12 mouse cellular contexts compared by ENCODE assay signal in genomic region chr4:44702011-44702527, GRCm38 (mm10). TPM values are rescaled to one million over a fixed set of nuclear protein-coding genes. Genes with fewer than 3 reads are reported as not detected.
DNase-seq lines count a peak whose midpoint lies in the region; ATAC-seq and TF ChIP-seq lines count a peak whose summit lies in the region.
"Had no signal": no experiment of that assay in that cellular context is flagged by ENCODE, and none has a peak within 500 bp of the region (broad histone marks: within the 10 kb centered on the region; RNA-seq: fewer than 3 reads in every experiment).

No protein-coding gene starts in this region.

- 0 out of 2 replicates have a peak overlapping the region, but pooled peaks have one; percentile 38 for H3K4me3 ChIP-seq in forebrain, embryonic 11.5 days (ENCODE audit: low read depth, low read length)
- H3K4me3 ChIP-seq in forebrain, embryonic 16.5 days (replicated peaks; ENCODE audit: low read length) = no peak overlapping the region
- H3K4me3 ChIP-seq in ES-E14 (ENCODE audit: insufficient read depth in 1 of 2, low read depth in 1 of 2, low read length in 2 of 2, poor library complexity in 1 of 2, severe bottlenecking in 1 of 2) = no peak overlapping the region
- no peak overlapping the region for H3K4me3 ChIP-seq in embryonic facial prominence, embryonic 14.5 days (ENCODE audit: low read depth, low read length)
- peak overlapping the region; percentile 53 for H3K4me3 ChIP-seq in midbrain, embryonic 12.5 days
- H3K4me3 ChIP-seq: erythroblast, embryonic 14.5 days had no signal

- no peaks in the 10 kb centered on the region for H3K36me3 ChIP-seq in forebrain, embryonic 11.5 days (ENCODE audit: control insufficient read depth, insufficient read depth, low read length)
- no peaks in the 10 kb centered on the region for H3K36me3 ChIP-seq in forebrain, embryonic 16.5 days (ENCODE audit: control insufficient read depth, insufficient read depth)
- H3K36me3 ChIP-seq in ES-E14 (ENCODE audit: control insufficient read depth, insufficient read depth, low read length, poor library complexity, severe bottlenecking) = no peaks in the 10 kb centered on the region
- no peaks in the 10 kb centered on the region for H3K36me3 ChIP-seq in embryonic facial prominence, embryonic 14.5 days (ENCODE audit: control insufficient read depth, insufficient read depth, low read length)
- no peaks in the 10 kb centered on the region for H3K36me3 ChIP-seq in midbrain, embryonic 12.5 days

- no peak overlapping the region for H3K9ac ChIP-seq in forebrain, embryonic 11.5 days (ENCODE audit: low read length)
- H3K9ac ChIP-seq in forebrain, embryonic 16.5 days (replicated peaks; ENCODE audit: low read depth, low read length) = no peak overlapping the region
- no peak overlapping the region for H3K9ac ChIP-seq in ES-E14 (ENCODE audit: insufficient read depth, low read depth, low read length, poor library complexity, severe bottlenecking)
- H3K9ac ChIP-seq in embryonic facial prominence, embryonic 14.5 days (ENCODE audit: low read depth, low read length) = no peak overlapping the region
- H3K9ac ChIP-seq in midbrain, embryonic 12.5 days (replicated peaks) = peak overlapping the region; percentile 53
- H3K9ac ChIP-seq: lung, embryonic 14.5 days had no signal

- WGBS in forebrain, embryonic 11.5 days = under 1% methylated on average over 25 of the region's 25 CpGs
- under 1% methylated on average over 25 of the region's 25 CpGs for WGBS in forebrain, embryonic 16.5 days
- 1% methylated on average over 25 of the region's 25 CpGs for WGBS in embryonic facial prominence, embryonic 14.5 days
- 1% methylated on average over 25 of the region's 25 CpGs for WGBS in midbrain, embryonic 12.5 days

- peaks cover 10% of the 10 kb centered on the region for H3K4me1 ChIP-seq in forebrain, embryonic 11.5 days (replicated peaks; ENCODE audit: control insufficient read depth, insufficient read depth, low read length)
- peaks cover 17% of the 10 kb centered on the region for H3K4me1 ChIP-seq in forebrain, embryonic 16.5 days (replicated peaks; ENCODE audit: control insufficient read depth, insufficient read depth, low read length)
- no peaks in the 10 kb centered on the region; a peak in 1 of 4 replicates for H3K4me1 ChIP-seq in ES-E14 (ENCODE audit: control insufficient read depth in 2 of 2, insufficient read depth in 2 of 2, low read length in 2 of 2, poor library complexity in 1 of 2)
- H3K4me1 ChIP-seq in embryonic facial prominence, embryonic 14.5 days (ENCODE audit: control insufficient read depth, insufficient read depth, low read length) = peaks cover 8% of the 10 kb centered on the region; the same call in 1 of the 2 replicates
- H3K4me1 ChIP-seq in midbrain, embryonic 12.5 days = peaks cover 31% of the 10 kb centered on the region

- no peak for DNase-seq in forebrain, embryonic 11.5 days (ENCODE audit: low spot score)
- DNase-seq in ES-E14 (ENCODE audit: low read depth, low spot score) = peak; percentile 7
- DNase-seq in embryonic facial prominence, embryonic 14.5 days (ENCODE audit: low spot score) = peak; percentile 12
- DNase-seq in adipocyte (ENCODE audit: low spot score) = no peak
- no peak for DNase-seq in urinary bladder, postnatal 25 days (ENCODE audit: low spot score)
- DNase-seq: adrenal gland, postnatal 36 days; lung, embryonic 14.5 days had no signal

- ATAC-seq in forebrain, embryonic 11.5 days (replicated peaks; ENCODE audit: low FRiP score) = no peak
- no peak for ATAC-seq in forebrain, embryonic 16.5 days
- no peak for ATAC-seq in embryonic facial prominence, embryonic 14.5 days (ENCODE audit: low read depth)
- ATAC-seq in midbrain, embryonic 12.5 days (ENCODE audit: low FRiP score, low read depth) = no peak
- ATAC-seq in monocyte, adult 5-6 weeks (replicated peaks; ENCODE audit: insufficient number of reproducible peaks, low FRiP score, low TSS enrichment, poor library complexity, severe bottlenecking) = no peak

- H3K4me2 ChIP-seq in forebrain, embryonic 11.5 days (ENCODE audit: low read depth, low read length, severe bottlenecking) = peak overlapping the region; percentile 12
- no peak overlapping the region for H3K4me2 ChIP-seq in forebrain, embryonic 16.5 days (ENCODE audit: low read length)
- H3K4me2 ChIP-seq in embryonic facial prominence, embryonic 14.5 days (ENCODE audit: low read depth, low read length) = no peak overlapping the region
- peak overlapping the region; percentile 73 for H3K4me2 ChIP-seq in midbrain, embryonic 12.5 days (replicated peaks)
- H3K4me2 ChIP-seq: lung, embryonic 14.5 days had no signal

- in situ Hi-C loops in ES-E14 (cut with MboI; ENCODE audit: low sequenced_read_pairs in 2 of 2, unreplicated experiment in 2 of 2) = no loop called here

- no peak overlapping the region for H3K27ac ChIP-seq in forebrain, embryonic 11.5 days (ENCODE audit: low read depth, low read length)
- no peak overlapping the region for H3K27ac ChIP-seq in forebrain, embryonic 16.5 days (ENCODE audit: low read length)
- H3K27ac ChIP-seq in ES-E14 (ENCODE audit: insufficient read depth, low read depth, low read length, poor library complexity, severe bottlenecking) = no peak overlapping the region
- no peak overlapping the region for H3K27ac ChIP-seq in embryonic facial prominence, embryonic 14.5 days (replicated peaks; ENCODE audit: low read depth, low read length)
- 0 out of 2 replicates have a peak overlapping the region, but pooled peaks have one; percentile 8 for H3K27ac ChIP-seq in midbrain, embryonic 12.5 days (replicated peaks)

- no peaks in the 10 kb centered on the region for H3K9me3 ChIP-seq in forebrain, embryonic 11.5 days (ENCODE audit: control insufficient read depth, low read length)
- H3K9me3 ChIP-seq in forebrain, embryonic 16.5 days (ENCODE audit: control insufficient read depth, low read length) = no peaks in the 10 kb centered on the region
- no peaks in the 10 kb centered on the region for H3K9me3 ChIP-seq in ES-E14 (ENCODE audit: control insufficient read depth, insufficient read depth, low read depth, low read length)
- H3K9me3 ChIP-seq in embryonic facial prominence, embryonic 14.5 days (ENCODE audit: control insufficient read depth, low read length) = no peaks in the 10 kb centered on the region
- no peaks in the 10 kb centered on the region for H3K9me3 ChIP-seq in midbrain, embryonic 12.5 days

- H3K27me3 ChIP-seq in forebrain, embryonic 11.5 days (ENCODE audit: control insufficient read depth, insufficient read depth, low read length) = peaks cover 81% of the 10 kb centered on the region
- peaks cover 68% of the 10 kb centered on the region for H3K27me3 ChIP-seq in forebrain, embryonic 16.5 days (replicated peaks; ENCODE audit: control insufficient read depth, insufficient read depth, low read length)
- H3K27me3 ChIP-seq in embryonic facial prominence, embryonic 14.5 days (replicated peaks; ENCODE audit: control insufficient read depth, insufficient read depth, low read length) = peaks cover 99% of the 10 kb centered on the region
- H3K27me3 ChIP-seq in midbrain, embryonic 12.5 days = peaks cover 96% of the 10 kb centered on the region

TF ChIP-seq in ES-E14, 5 proteins besides CTCF, POLR2A, EP300 and RAD21:
- no peak for TF ChIP-seq ZC3H11A (IDR thresholded peaks at IDR 0.05; ENCODE audit: borderline replicate concordance, low read depth, low read length)
- TF ChIP-seq MAFK (IDR thresholded peaks at IDR 0.05; ENCODE audit: insufficient read depth, low read depth, low read length) = no peak

RNA-seq across cellular contexts. Expression of gene Pax5, which starts 8.2 kb away (rescaled TPM):
- polyA plus RNA-seq in forebrain, embryonic 11.5 days (2014; fragmentation: Nextera tagmentation; extraction: Ambion mirVana) = 0.11 and 0.43 TPM in 2 replicates
- 0.34 and 1.2 TPM in 2 replicates for polyA plus RNA-seq in forebrain, embryonic 16.5 days (2015; fragmentation: Nextera tagmentation; extraction: Ambion mirVana)
- total RNA-seq in ES-E14 (2012; rRNA removed) = 0.13 and 0.21 TPM in 2 replicates
- polyA plus RNA-seq in embryonic facial prominence, embryonic 14.5 days (2014; fragmentation: Nextera tagmentation; extraction: Ambion mirVana) = 0.08 and 0.09 TPM in 2 replicates
- 6.2 and 9.0 TPM in 2 replicates for polyA plus RNA-seq in midbrain, embryonic 12.5 days (2016; fragmentation: Nextera tagmentation; extraction: Ambion mirVana)
- 11.9 to 15.7 TPM (median 14.1 TPM) in 3 replicates for total RNA-seq in monocyte, adult 5-6 weeks (2017)
- polyA plus RNA-seq: heart, embryonic 14.5 days; lung, embryonic 14.5 days had no signal

RNA-seq across cellular contexts. Expression of gene Zcchc7, which starts 53.6 kb away (rescaled TPM):
- 20.7 and 24.3 TPM in 2 replicates for polyA plus RNA-seq in forebrain, embryonic 11.5 days (2014; fragmentation: Nextera tagmentation; extraction: Ambion mirVana)
- 43.7 and 44.4 TPM in 2 replicates for polyA plus RNA-seq in forebrain, embryonic 16.5 days (2015; fragmentation: Nextera tagmentation; extraction: Ambion mirVana)
- 24.5 and 25.1 TPM in 2 replicates for total RNA-seq in ES-E14 (2012; rRNA removed)
- polyA plus RNA-seq in embryonic facial prominence, embryonic 14.5 days (2014; fragmentation: Nextera tagmentation; extraction: Ambion mirVana) = 29.8 and 37.9 TPM in 2 replicates
- polyA plus RNA-seq in midbrain, embryonic 12.5 days (2016; fragmentation: Nextera tagmentation; extraction: Ambion mirVana) = 28.3 and 30.7 TPM in 2 replicates
- total RNA-seq in monocyte, adult 5-6 weeks (2017) = 181 to 238 TPM (median 236 TPM) in 3 replicates

Comparison
In these comparisons a context has a peak if more than half of its experiments do, and no peak if none do; other contexts are left out.
1. H3K4me2 ChIP-seq: peak in forebrain, embryonic 11.5 days (single experiment) and midbrain, embryonic 12.5 days (single experiment); none in forebrain, embryonic 16.5 days (single experiment) and embryonic facial prominence, embryonic 14.5 days (single experiment).
2. H3K4me3 ChIP-seq: peak in forebrain, embryonic 11.5 days (single experiment) and midbrain, embryonic 12.5 days (single experiment); none in forebrain, embryonic 16.5 days (single experiment), ES-E14 (0 of 2) and embryonic facial prominence, embryonic 14.5 days (single experiment).
3. DNase-seq: peak in ES-E14 (single experiment) and embryonic facial prominence, embryonic 14.5 days (single experiment); none in forebrain, embryonic 11.5 days (single experiment), adipocyte (single experiment) and urinary bladder, postnatal 25 days (single experiment).